Mouse (Mus musculus) lung, embryonic 15.5 days (tissue): ENCODE measurements around the gene Tbc1d20. TPM values are rescaled to one million over a fixed set of nuclear protein-coding genes. Genes with fewer than 3 reads are reported as not detected.
"Not testable (repeated sequence)": the region's sequence is repeated elsewhere in the genome, so short reads cannot be mapped to it uniquely, and the experiment has no call there.

ENCODE experiments used
- ATAC-seq: fragments of 200-750 bp; cut with Nextera tagmentation; 2 replicates; pipeline ENCODE4 v1.8.0; 2017; ENCODE audit warnings: moderate number of reproducible peaks, borderline replicate concordance; ENCODE audit not compliant: low FRiP score, low TSS enrichment; ENCODE audit errors: extremely low read depth
- H3K27ac ChIP-seq: fragments of 300-500 bp; sonication (generic); 2 replicates; pipeline ENCODE4 v1.5.1; 2015; ENCODE audit warnings: moderate library complexity, mild to moderate bottlenecking, inconsistent platforms
- H3K27me3 ChIP-seq: fragments of 300-500 bp; sonication (generic); 2 replicates; pipeline ENCODE4 v1.6.1; 2015; ENCODE audit warnings: inconsistent platforms
- H3K36me3 ChIP-seq: fragments of 300-500 bp; sonication (generic); 2 replicates; pipeline ENCODE4 v1.6.1; 2015; ENCODE audit warnings: inconsistent platforms
- H3K4me1 ChIP-seq: fragments of 300-500 bp; sonication (generic); 2 replicates; pipeline ENCODE4 v1.6.1; 2015; ENCODE audit warnings: inconsistent platforms
- H3K4me2 ChIP-seq: fragments of 300-500 bp; sonication (generic); 2 replicates; pipeline ENCODE4 v1.6.1; 2015; ENCODE audit warnings: inconsistent platforms, mild to moderate bottlenecking, moderate library complexity
- H3K4me3 ChIP-seq: fragments of 300-500 bp; sonication (generic); 2 replicates; pipeline ENCODE4 v1.5.1; 2015; ENCODE audit warnings: mild to moderate bottlenecking, inconsistent platforms
- H3K9ac ChIP-seq: fragments of 300-500 bp; sonication (generic); 2 replicates; pipeline ENCODE4 v1.6.1; 2015; ENCODE audit warnings: inconsistent platforms
- H3K9me3 ChIP-seq: fragments of 300-500 bp; sonication (generic); 2 replicates; pipeline ENCODE4 v1.6.1; 2016; ENCODE audit warnings: inconsistent platforms
- WGBS: fragments of 180-500 bp; shearing (Covaris S2); methylation state at CpG from one replicate; pipeline ENCODE4 v1.1.7; 2015; 5-methylcytosine and 5-hydroxymethylcytosine counted together
- polyA plus RNA-seq: library from polyadenylated mRNA; unstranded; fragments of >200 nt; fragmentation: Nextera tagmentation; extraction: Ambion mirVana; gene quantifications from 2 replicates; pipeline ENCODE4 v1.2.1, GENCODE M21; 2015

Tbc1d20 gene
- polyA plus RNA-seq, 1 experiment from 2014 or later, result 37.3 TPM

GRCm38 (mm10) chr2:152344361-152344760, 50.7 kb downstream of the Tbc1d20 start:
- Histone ChIP-seq H3K9ac (peak overlapping the region; percentile 52; the same call in 1 of the 2 replicates), H3K4me1 (peaks cover 11% of the 10 kb centered on the region), H3K27ac (no peak overlapping the region), H3K27me3 (no peaks in the 10 kb centered on the region), H3K36me3 (no peaks in the 10 kb centered on the region), H3K9me3 (no peaks in the 10 kb centered on the region), H3K4me3 (peak overlapping the region; percentile 50), H3K4me2 (peak overlapping the region; percentile 89)
- no peak for ATAC-seq
- WGBS, result 10% methylated on average over 10 of the region's 10 CpGs

- Histone ChIP-seq H3K9me3 (no peaks in the 10 kb centered on the region), H3K4me3 (no peak overlapping the region), H3K4me1 (peaks cover 12% of the 10 kb centered on the region), H3K36me3 (no peaks in the 10 kb centered on the region), H3K27me3 (no peaks in the 10 kb centered on the region), H3K9ac (no peak overlapping the region), H3K4me2 (peak overlapping the region; percentile 89; the same call in 1 of the 2 replicates), H3K27ac (no peak overlapping the region)
- 59% methylated on average over 5 of the region's 5 CpGs for WGBS
- no peak for ATAC-seq
Measured at GRCm38 (mm10) chr2:152344909-152345308, 51.3 kb downstream of the Tbc1d20 start.

GRCm38 (mm10) chr2:152345393-152345792, 51.8 kb downstream of the Tbc1d20 start:
- H3K4me2 ChIP-seq, result no peak overlapping the region
- ATAC-seq, result no peak
- peaks cover 16% of the 10 kb centered on the region for H3K4me1 ChIP-seq
- H3K9ac ChIP-seq, result no peak overlapping the region
- H3K27ac ChIP-seq, result no peak overlapping the region
- H3K27me3 ChIP-seq, result no peaks in the 10 kb centered on the region
- no peaks in the 10 kb centered on the region for H3K9me3 ChIP-seq
- no peaks in the 10 kb centered on the region for H3K36me3 ChIP-seq
- H3K4me3 ChIP-seq, result no peak overlapping the region
- 60% methylated on average over 6 of the region's 6 CpGs for whole genome bisulfite sequencing

- no peaks in the 10 kb centered on the region for H3K27me3 ChIP-seq
- no peak for ATAC-seq
- H3K4me2 ChIP-seq, result no peak overlapping the region
- no peak overlapping the region for H3K4me3 ChIP-seq
- H3K27ac ChIP-seq, result no peak overlapping the region
- H3K36me3 ChIP-seq, result no peaks in the 10 kb centered on the region
- 34% methylated on average over 9 of the region's 9 CpGs for WGBS
- H3K9me3 ChIP-seq, result no peaks in the 10 kb centered on the region
- H3K9ac ChIP-seq, result no peak overlapping the region
- H3K4me1 ChIP-seq, result peaks cover 16% of the 10 kb centered on the region
Measured at GRCm38 (mm10) chr2:152346776-152347465, 53.3 kb downstream of the Tbc1d20 start.

- Histone ChIP-seq H3K27ac (no peak overlapping the region), H3K36me3 (no peaks in the 10 kb centered on the region), H3K4me3 (no peak overlapping the region), H3K4me1 (peaks cover 16% of the 10 kb centered on the region), H3K9me3 (no peaks in the 10 kb centered on the region), H3K9ac (no peak overlapping the region), H3K4me2 (no peak overlapping the region), H3K27me3 (no peaks in the 10 kb centered on the region)
- WGBS, result 72% methylated on average over 2 of the region's 2 CpGs
- no peak for ATAC-seq
Measured at GRCm38 (mm10) chr2:152347722-152348121, 54.1 kb downstream of the Tbc1d20 start.

DNA sequence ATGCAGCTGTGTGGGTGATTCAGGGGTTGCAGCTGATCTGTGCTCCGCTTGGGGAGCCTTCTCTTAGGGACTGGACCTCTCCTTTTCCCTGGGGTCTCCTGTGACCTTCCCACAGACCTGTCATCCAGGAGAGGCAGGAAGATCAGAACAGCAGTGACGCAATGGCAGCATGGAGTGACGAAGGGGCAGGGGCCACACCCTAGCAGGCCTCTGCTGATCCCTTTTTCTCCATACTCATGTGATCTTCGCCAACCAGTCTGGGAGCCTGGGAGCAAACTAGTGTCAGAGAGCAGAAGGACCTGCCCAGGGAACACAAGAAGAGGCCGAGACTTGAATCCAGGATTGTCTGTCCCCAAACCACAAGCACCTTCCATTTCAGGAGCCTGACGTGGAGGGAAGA, 55.6 kb downstream of the Tbc1d20 start:
- Histone ChIP-seq H3K27me3 (no peaks in the 10 kb centered on the region), H3K4me1 (peaks cover 14% of the 10 kb centered on the region), H3K27ac (no peak overlapping the region), H3K9me3 (no peaks in the 10 kb centered on the region), H3K4me2 (no peak overlapping the region), H3K9ac (no peak overlapping the region), H3K4me3 (no peak overlapping the region), H3K36me3 (no peaks in the 10 kb centered on the region)
- ATAC-seq, result no peak
- 67% methylated on average over 6 of the region's 6 CpGs for WGBS

GRCm38 (mm10) chr2:152349842-152350540, 56.4 kb downstream of the Tbc1d20 start:
- ATAC-seq, result peak; percentile 60; the same call in 1 of the 2 replicates

GRCm38 (mm10) chr2:152357254-152357653, 63.6 kb downstream of the Tbc1d20 start:
- no peaks in the 10 kb centered on the region for H3K36me3 ChIP-seq
- 82% methylated on average over 3 of the region's 3 CpGs for WGBS
- H3K4me3 ChIP-seq, result no peak overlapping the region
- no peak for ATAC-seq
- H3K27me3 ChIP-seq, result no peaks in the 10 kb centered on the region
- no peaks in the 10 kb centered on the region for H3K9me3 ChIP-seq
- no peak overlapping the region for H3K4me2 ChIP-seq
- peaks cover 9% of the 10 kb centered on the region; the same call in 1 of the 2 replicates for H3K4me1 ChIP-seq
- no peak overlapping the region for H3K9ac ChIP-seq
- H3K27ac ChIP-seq, result no peak overlapping the region

More at GRCm38 (mm10) chr2:152349842-152350540, 56.4 kb downstream of the Tbc1d20 start:
- Histone ChIP-seq H3K27me3 (no peaks in the 10 kb centered on the region), H3K9me3 (no peaks in the 10 kb centered on the region), H3K9ac (no peak overlapping the region), H3K4me3 (no peak overlapping the region), H3K4me1 (peaks cover 8% of the 10 kb centered on the region), H3K36me3 (no peaks in the 10 kb centered on the region), H3K4me2 (no peak overlapping the region), H3K27ac (no peak overlapping the region)
- WGBS, result 85% methylated on average over 8 of the region's 8 CpGs

DNA sequence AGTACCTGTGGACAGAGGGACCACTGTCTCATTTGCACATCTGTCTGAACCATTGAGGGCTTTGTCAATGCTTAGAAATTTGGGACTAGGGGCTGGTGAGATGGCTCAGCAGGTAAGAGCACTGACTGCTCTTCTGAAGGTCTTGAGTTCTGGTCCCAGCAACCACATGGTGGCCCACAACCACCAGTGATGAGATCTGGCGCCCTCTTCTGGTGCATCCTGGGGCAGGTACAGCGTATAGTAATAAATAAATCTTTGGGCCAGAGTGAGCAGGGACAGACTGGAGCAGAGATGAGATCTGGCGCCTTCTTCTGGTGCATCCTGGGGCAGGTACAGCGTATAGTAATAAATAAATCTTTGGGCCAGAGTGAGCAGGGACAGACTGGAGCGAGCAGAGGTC, 65.3 kb downstream of the Tbc1d20 start:
- H3K36me3 ChIP-seq, H3K27me3 ChIP-seq, ATAC-seq, H3K9me3 ChIP-seq, H3K4me3 ChIP-seq, H3K27ac ChIP-seq, H3K4me2 ChIP-seq, H3K9ac ChIP-seq: not testable (repeated sequence)
- 68% methylated on average over 5 of the region's 5 CpGs for WGBS
- H3K4me1 ChIP-seq, result peaks cover 15% of the 10 kb centered on the region

DNA sequence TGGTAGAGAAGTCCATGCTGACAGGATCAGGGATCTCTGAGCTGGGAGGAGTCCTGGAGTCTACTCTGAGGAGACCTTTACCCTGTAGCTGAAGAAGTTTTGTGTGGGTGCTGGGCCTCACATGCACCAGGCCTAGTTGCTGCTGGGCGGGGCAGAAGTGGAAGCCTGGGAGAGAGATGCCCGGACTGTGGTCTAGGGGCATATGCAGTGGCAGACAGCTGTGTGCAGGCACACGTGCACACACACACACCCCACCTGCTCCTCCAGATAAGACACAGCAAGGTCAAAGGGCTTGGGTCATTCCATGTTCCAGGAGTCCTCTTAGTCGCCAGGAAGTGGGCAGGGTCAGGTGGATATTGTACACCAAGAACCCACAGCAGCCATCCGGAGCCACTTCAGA, 66.0 kb downstream of the Tbc1d20 start:
- H3K9me3 ChIP-seq, result no peaks in the 10 kb centered on the region
- no peak overlapping the region for H3K4me2 ChIP-seq
- no peak overlapping the region for H3K27ac ChIP-seq
- no peak for ATAC-seq
- H3K36me3 ChIP-seq, result no peaks in the 10 kb centered on the region
- H3K4me1 ChIP-seq, result peaks cover 16% of the 10 kb centered on the region
- 31% methylated on average over 5 of the region's 5 CpGs for whole genome bisulfite sequencing
- no peak overlapping the region for H3K4me3 ChIP-seq
- H3K9ac ChIP-seq, result no peak overlapping the region
- H3K27me3 ChIP-seq, result no peaks in the 10 kb centered on the region

DNA sequence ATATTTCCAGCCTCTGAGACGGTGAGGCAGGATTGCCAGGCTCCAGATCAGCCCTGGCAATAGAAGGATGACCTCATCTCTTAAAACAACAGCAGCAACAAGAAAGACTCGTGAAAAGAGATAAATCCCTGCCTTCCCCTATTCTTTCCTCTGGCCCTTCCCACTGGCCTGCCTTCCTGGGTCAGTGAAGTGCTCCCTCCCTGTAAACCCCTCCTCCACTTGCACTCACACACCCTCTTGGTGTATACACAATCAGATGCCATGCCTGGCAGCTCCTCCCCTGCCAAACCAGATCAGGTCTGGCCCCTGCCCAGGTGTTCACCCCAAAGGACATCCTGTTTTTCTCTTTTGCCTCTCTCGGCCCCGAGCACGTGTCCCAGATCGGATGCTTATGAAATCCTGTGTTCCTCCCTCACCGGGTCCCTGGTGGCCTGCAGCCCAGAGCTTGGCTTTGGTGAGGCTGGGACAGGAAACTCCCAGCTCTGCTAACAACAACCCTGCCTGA, 66.7 kb downstream of the Tbc1d20 start:
- H3K4me2 ChIP-seq, result no peak overlapping the region
- no peaks in the 10 kb centered on the region for H3K36me3 ChIP-seq
- no peaks in the 10 kb centered on the region for H3K27me3 ChIP-seq
- H3K9me3 ChIP-seq, result no peaks in the 10 kb centered on the region
- H3K9ac ChIP-seq, result no peak overlapping the region
- ATAC-seq, result peak; percentile 43
- peaks cover 16% of the 10 kb centered on the region for H3K4me1 ChIP-seq
- H3K4me3 ChIP-seq, result no peak overlapping the region
- 28% methylated on average over 7 of the region's 7 CpGs for WGBS
- peak overlapping the region; percentile 54 for H3K27ac ChIP-seq

DNA sequence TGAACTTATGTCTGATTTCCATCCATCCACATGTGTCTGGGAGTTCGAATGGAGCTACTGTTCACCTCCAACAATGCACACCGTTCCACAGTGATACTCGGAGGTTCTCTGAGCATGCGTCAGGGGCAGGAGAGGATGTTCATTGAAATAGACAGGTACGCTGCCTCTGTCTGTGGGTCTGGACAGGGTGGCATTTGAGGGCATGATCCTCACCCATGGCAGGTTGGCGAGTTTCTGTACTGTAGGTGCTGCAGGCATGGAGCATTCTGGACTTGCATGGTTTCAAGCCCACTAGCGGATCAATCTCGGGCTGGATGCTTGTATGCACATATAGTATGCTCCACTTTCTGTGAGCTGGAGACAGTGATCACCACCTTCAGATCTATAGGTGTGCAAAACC, 67.6 kb downstream of the Tbc1d20 start:
- H3K27ac ChIP-seq, result peak overlapping the region; percentile 54

More for the DNA sequence above, 67.6 kb downstream of the Tbc1d20 start:
- no peaks in the 10 kb centered on the region for H3K27me3 ChIP-seq
- no peak overlapping the region for H3K4me3 ChIP-seq
- no peak for ATAC-seq
- no peak overlapping the region for H3K4me2 ChIP-seq
- 85% methylated on average over 8 of the region's 8 CpGs for WGBS
- peaks cover 16% of the 10 kb centered on the region for H3K4me1 ChIP-seq
- no peak overlapping the region for H3K9ac ChIP-seq
- H3K36me3 ChIP-seq, result no peaks in the 10 kb centered on the region
- no peaks in the 10 kb centered on the region for H3K9me3 ChIP-seq
